Mouse (Mus musculus) lung, adult 2 months (tissue): ENCODE results near the gene Grn.

ENCODE experiments used
- CTCF ChIP-seq: fragments of 200-500 bp; IDR thresholded peaks from 2 replicates; pipeline ENCODE4 v1.5.1; 2011; ENCODE audit warnings: mild to moderate bottlenecking, low read length, control low read depth; ENCODE audit not compliant: insufficient read depth
- POLR2A ChIP-seq: fragments of 200-500 bp; IDR thresholded peaks from 2 replicates; pipeline ENCODE4 v1.6.1; 2011; ENCODE audit warnings: low read depth, mild to moderate bottlenecking, control low read depth, low read length, borderline replicate concordance; ENCODE audit errors: extremely low read depth

- no peak for TF ChIP-seq POLR2A
- no peak for TF ChIP-seq CTCF
Measured at GRCm38 (mm10) chr11:102409795-102410330, 20.3 kb upstream of the Grn start.
